Comparison of ENCODE assay signal across 12 mouse cellular contexts in the genomic region with DNA sequence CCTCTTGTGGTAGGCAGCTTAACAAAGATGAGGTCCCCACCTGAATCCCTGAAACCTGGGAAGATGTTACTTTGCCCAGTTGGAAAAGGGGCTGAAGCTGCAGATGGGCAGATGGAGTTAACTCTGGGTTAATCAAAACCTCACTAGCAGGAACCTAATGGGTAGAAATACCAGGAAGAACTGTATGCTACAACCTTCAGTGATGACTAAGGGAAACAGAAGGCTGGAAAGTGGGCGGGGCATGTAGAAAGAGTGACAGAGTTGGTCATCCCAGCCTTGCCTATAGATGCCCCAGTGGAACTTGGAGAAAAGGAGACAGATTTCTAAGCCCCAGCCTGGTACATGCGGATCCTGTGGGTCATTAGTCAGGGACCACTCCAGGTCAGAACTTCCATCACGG.
DNase-seq lines count a peak whose midpoint lies in the region; ATAC-seq and TF ChIP-seq lines count a peak whose summit lies in the region.
"Had no signal": no experiment of that assay in that cellular context is flagged by ENCODE, and none has a peak within 500 bp of the region (broad histone marks: within the 10 kb centered on the region; RNA-seq: fewer than 3 reads in every experiment).

No protein-coding gene starts in this region.

- 79% methylated on average over 3 of the region's 3 CpGs for WGBS in midbrain, embryonic 11.5 days
- 72% methylated on average over 3 of the region's 3 CpGs for WGBS in midbrain, embryonic 13.5 days

- DNase-seq in midbrain, embryonic 11.5 days (ENCODE audit: low spot score, missing footprints): peak; percentile 51
- peak; percentile 69 for DNase-seq in MEL (ENCODE audit: low read depth, low spot score)
- DNase-seq in c-Kit-positive CD71-negative TER-119-negative erythroid progenitor cells, embryonic 14.5 days (ENCODE audit: low read depth): peak; percentile 34
- DNase-seq in Muller cell, postnatal 12 days (ENCODE audit: inconsistent ontology term): no peak
- DNase-seq in cerebellum, adult 11 months: no peak
- DNase-seq: forebrain, postnatal 0 days; left cerebral cortex, postnatal 4 days had no signal

- H3K4me3 ChIP-seq in midbrain, embryonic 11.5 days (ENCODE audit: low read depth, low read length): no peak overlapping the region
- H3K4me3 ChIP-seq in midbrain, embryonic 13.5 days (replicated peaks): no peak overlapping the region
- H3K4me3 ChIP-seq in MEL (ENCODE audit: control insufficient read depth in 1 of 2, insufficient read depth in 1 of 2, low read depth in 2 of 2, low read length in 2 of 2): no peak overlapping the region
- H3K4me3 ChIP-seq: embryonic facial prominence, embryonic 10.5 days; hindbrain, embryonic 13.5 days; myocyte had no signal

- no peak for TF ChIP-seq EP300 in MEL (IDR thresholded peaks at IDR 0.05; ENCODE audit: low read depth in 1 of 2, low read length in 2 of 2)

- no peaks in the 10 kb centered on the region for H3K79me2 ChIP-seq in MEL (ENCODE audit: control insufficient read depth, insufficient read depth, low read length, poor library complexity)

- no peak overlapping the region for H3K4me2 ChIP-seq in midbrain, embryonic 11.5 days
- no peak overlapping the region for H3K4me2 ChIP-seq in midbrain, embryonic 13.5 days (replicated peaks)
- H3K4me2 ChIP-seq: hindbrain, embryonic 13.5 days had no signal

- no peak for TF ChIP-seq RAD21 in MEL (IDR thresholded peaks at IDR 0.05; ENCODE audit: low read depth, low read length)

- no peak overlapping the region for H3K27ac ChIP-seq in midbrain, embryonic 11.5 days (ENCODE audit: low read depth, low read length)
- no peak overlapping the region for H3K27ac ChIP-seq in midbrain, embryonic 13.5 days
- H3K27ac ChIP-seq in MEL (ENCODE audit: control insufficient read depth, low read depth, low read length): no peak overlapping the region
- H3K27ac ChIP-seq: hindbrain, embryonic 13.5 days had no signal

- no peaks in the 10 kb centered on the region for H3K9me3 ChIP-seq in midbrain, embryonic 11.5 days (ENCODE audit: control insufficient read depth, low read length)
- H3K9me3 ChIP-seq in midbrain, embryonic 13.5 days: no peaks in the 10 kb centered on the region
- H3K9me3 ChIP-seq in MEL (replicated peaks; ENCODE audit: insufficient read depth, low read length): no peaks in the 10 kb centered on the region
- H3K9me3 ChIP-seq: embryonic facial prominence, embryonic 10.5 days; hindbrain, embryonic 13.5 days had no signal

- TF ChIP-seq CTCF in MEL (IDR thresholded peaks at IDR 0.05 in 2 of 3, conservative IDR thresholded peaks at IDR 0.05 in 1 of 3; ENCODE audit: control insufficient read depth in 1 of 3, insufficient read depth in 1 of 3, low read depth in 2 of 3, low read length in 3 of 3, poor library complexity in 1 of 3, severe bottlenecking in 1 of 3): no peak

- no peak for ATAC-seq in midbrain, embryonic 11.5 days (ENCODE audit: low FRiP score)
- ATAC-seq in midbrain, embryonic 13.5 days: no peak
- peak; percentile 71 for ATAC-seq in megakaryocyte progenitor cell, adult 5-6 weeks (replicated peaks; ENCODE audit: poor library complexity)
- ATAC-seq: forebrain, postnatal 0 days had no signal

- H3K4me1 ChIP-seq in midbrain, embryonic 11.5 days (ENCODE audit: control insufficient read depth, insufficient read depth, low read length): peaks cover 5% of the 10 kb centered on the region
- peaks cover 9% of the 10 kb centered on the region; the same call in 1 of the 2 replicates for H3K4me1 ChIP-seq in midbrain, embryonic 13.5 days (replicated peaks)
- H3K4me1 ChIP-seq in MEL (ENCODE audit: control insufficient read depth in 1 of 2, insufficient read depth in 2 of 2, low read length in 2 of 2): peaks cover 0 to 9% of the 10 kb centered on the region in 2 experiments; a peak in 2 of 4 replicates

- no peak for TF ChIP-seq POLR2A in MEL (IDR thresholded peaks at IDR 0.05; ENCODE audit: control insufficient read depth in 1 of 2, insufficient read depth in 1 of 2, low read depth in 1 of 2, low read length in 2 of 2, poor library complexity in 1 of 2)

- no peaks in the 10 kb centered on the region for H3K36me3 ChIP-seq in midbrain, embryonic 11.5 days (ENCODE audit: control insufficient read depth, insufficient read depth, low read length)
- no peaks in the 10 kb centered on the region for H3K36me3 ChIP-seq in midbrain, embryonic 13.5 days
- peaks cover 0 to 3% of the 10 kb centered on the region in 2 experiments; a peak in 1 of 4 replicates for H3K36me3 ChIP-seq in MEL (ENCODE audit: control insufficient read depth in 1 of 2, insufficient read depth in 2 of 2, low read length in 2 of 2)
- H3K36me3 ChIP-seq: embryonic facial prominence, embryonic 10.5 days; hindbrain, embryonic 13.5 days had no signal

- H3K9ac ChIP-seq in midbrain, embryonic 11.5 days (ENCODE audit: low read length): no peak overlapping the region
- no peak overlapping the region for H3K9ac ChIP-seq in midbrain, embryonic 13.5 days (replicated peaks)
- no peak overlapping the region for H3K9ac ChIP-seq in MEL (ENCODE audit: control insufficient read depth, low read depth, low read length, poor library complexity, severe bottlenecking)
- H3K9ac ChIP-seq: forebrain, postnatal 0 days; hindbrain, embryonic 13.5 days had no signal

- no peaks in the 10 kb centered on the region for H3K27me3 ChIP-seq in midbrain, embryonic 11.5 days (ENCODE audit: control insufficient read depth, insufficient read depth, low read length)
- no peaks in the 10 kb centered on the region for H3K27me3 ChIP-seq in midbrain, embryonic 13.5 days
- no peaks in the 10 kb centered on the region; a peak in 1 of 4 replicates for H3K27me3 ChIP-seq in MEL (ENCODE audit: control insufficient read depth in 1 of 2, insufficient read depth in 2 of 2, low read length in 2 of 2)
- H3K27me3 ChIP-seq: hindbrain, embryonic 13.5 days had no signal

TF ChIP-seq in MEL, 35 proteins besides CTCF, POLR2A, EP300 and RAD21:
- TF ChIP-seq MXI1 (IDR thresholded peaks at IDR 0.05; ENCODE audit: low read depth, low read length): no peak
- TF ChIP-seq GATA1 (IDR thresholded peaks at IDR 0.05; ENCODE audit: low read depth, low read length): no peak
- no peak for TF ChIP-seq NELFE (IDR thresholded peaks at IDR 0.05; ENCODE audit: low read depth, low read length)
- no peak for TF ChIP-seq MYB (IDR thresholded peaks at IDR 0.05; ENCODE audit: low read depth, low read length)
- no peak for TF ChIP-seq NRF1 (IDR thresholded peaks at IDR 0.05; ENCODE audit: insufficient read depth, low read depth, low read length, poor library complexity, severe bottlenecking)
- no peak for TF ChIP-seq UBTF (IDR thresholded peaks at IDR 0.05; ENCODE audit: borderline replicate concordance, insufficient read depth, low read depth, low read length)
- no peak for TF ChIP-seq GABPA (IDR thresholded peaks at IDR 0.05; ENCODE audit: low read depth, low read length)
- no peak for TF ChIP-seq ZC3H11A (IDR thresholded peaks at IDR 0.05; ENCODE audit: low read depth, low read length)
- TF ChIP-seq RCOR1 (IDR thresholded peaks at IDR 0.05; ENCODE audit: low read depth, low read length): no peak

Comparison
In these comparisons a context has a peak if more than half of its experiments do, and no peak if none do; other contexts are left out.
1. DNase-seq: peak in midbrain, embryonic 11.5 days (single experiment), MEL (single experiment) and c-Kit-positive CD71-negative TER-119-negative erythroid progenitor cells, embryonic 14.5 days (single experiment); none in Muller cell, postnatal 12 days (single experiment) and cerebellum, adult 11 months (single experiment).